Mouse (Mus musculus) c-Kit-positive CD71-positive TER-119-positive erythroid progenitor cells, embryonic 14.5 days (primary cell): ENCODE measurements around the gene Nudt11.
"Not testable (repeated sequence)": the region's sequence is repeated elsewhere in the genome, so short reads cannot be mapped to it uniquely, and the experiment has no call there.

ENCODE experiments used
- DNase-seq: peaks from one replicate; pipeline ENCODE4 v3.0.0-alpha.2; 2013; ENCODE audit warnings: low spot score

Gene Nudt11

DNA sequence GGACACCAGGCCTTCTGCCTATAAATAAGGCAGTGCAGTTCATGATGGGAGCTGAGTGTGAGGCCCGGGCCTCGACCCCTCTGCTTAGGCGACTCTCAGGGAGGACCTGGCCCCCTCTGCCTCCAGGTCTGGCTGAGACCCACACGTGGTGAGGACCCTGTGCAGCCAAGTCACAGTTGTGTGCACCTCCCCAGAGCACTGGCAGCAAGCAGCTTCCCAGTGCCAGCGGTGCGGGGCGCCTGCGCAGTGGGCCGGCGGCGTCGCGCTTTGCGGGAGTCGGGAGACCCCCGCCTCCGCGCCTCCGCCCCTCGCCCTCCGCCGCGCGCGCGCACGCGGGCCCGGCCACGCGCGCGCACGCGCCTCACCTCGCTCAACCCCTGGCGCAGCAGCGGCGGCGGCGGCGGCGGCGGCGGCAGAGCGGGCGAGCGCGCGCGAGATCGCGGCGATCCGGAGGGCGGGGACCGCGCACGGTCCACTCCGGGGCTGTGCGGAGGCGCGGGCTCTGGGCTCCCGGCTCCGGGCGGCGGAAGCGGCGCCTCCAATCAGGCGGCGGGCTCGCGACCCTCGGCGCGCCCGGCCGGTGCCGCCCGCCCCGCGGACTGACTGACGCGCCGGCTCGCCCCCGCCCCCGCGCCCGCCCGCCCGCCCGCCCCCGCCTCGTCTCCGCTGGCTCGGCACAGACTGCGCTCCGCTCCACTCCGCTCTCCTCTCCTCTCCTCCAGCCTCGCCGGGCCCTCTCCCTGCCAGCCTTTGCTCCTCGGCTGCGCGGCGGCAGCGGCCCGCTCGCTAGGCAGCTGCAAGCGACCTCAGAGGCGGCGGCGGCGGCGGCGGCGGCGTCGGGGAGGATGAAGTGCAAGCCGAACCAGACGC, at the start of gene Nudt11:
TSS of gene Nudt11 (plus strand) at position 388 of the 870 bp plus-strand sequence.
- DNase-seq = not testable (repeated sequence)

DNA sequence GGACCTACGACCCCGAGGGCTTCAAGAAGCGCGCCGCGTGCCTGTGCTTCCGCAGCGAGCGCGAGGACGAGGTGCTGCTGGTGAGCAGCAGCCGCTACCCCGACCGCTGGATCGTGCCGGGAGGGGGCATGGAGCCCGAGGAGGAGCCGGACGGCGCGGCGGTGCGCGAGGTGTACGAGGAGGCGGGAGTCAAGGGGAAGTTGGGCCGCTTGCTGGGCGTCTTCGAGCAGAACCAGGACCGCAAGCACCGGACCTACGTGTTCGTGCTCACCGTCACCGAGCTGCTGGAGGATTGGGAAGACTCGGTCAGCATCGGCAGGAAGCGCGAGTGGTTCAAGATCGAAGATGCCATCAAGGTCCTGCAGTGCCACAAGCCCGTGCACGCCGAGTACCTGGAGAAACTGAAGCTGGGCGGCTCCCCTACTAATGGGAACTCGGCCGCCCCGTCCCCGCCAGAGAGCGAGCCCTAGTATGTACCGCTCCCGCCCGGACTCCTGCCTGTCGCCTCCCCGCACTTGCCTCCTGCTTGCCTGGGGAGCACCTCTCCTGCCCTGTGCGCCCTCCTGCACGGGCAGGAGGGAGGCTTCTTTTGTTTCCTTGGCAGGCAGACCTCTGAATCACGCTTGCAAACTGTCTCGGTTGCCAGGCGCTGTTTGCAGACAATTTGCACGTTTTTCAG, 822 bp downstream of the Nudt11 start:
- not testable (repeated sequence) for DNase-seq

DNA sequence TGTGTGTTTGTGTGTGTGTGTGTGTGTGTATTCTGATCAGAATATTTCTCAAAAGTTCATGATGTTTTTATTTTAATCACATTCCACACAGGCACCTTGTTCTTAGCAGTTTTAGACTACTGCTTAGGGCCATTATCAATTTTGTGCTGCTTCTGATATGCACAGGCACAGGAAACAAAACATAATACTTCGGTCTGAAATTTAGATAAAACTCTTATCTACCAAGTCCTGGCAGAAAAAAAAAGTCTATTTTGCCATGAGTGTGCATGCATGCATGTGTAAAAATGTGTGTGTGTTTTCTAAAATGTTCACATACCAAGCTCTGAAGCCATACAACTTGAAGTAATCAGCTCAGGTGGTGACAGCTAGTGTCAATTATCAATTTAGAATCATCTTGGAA, 14.3 kb downstream of the Nudt11 start:
- DNase-seq = no peak

DNA sequence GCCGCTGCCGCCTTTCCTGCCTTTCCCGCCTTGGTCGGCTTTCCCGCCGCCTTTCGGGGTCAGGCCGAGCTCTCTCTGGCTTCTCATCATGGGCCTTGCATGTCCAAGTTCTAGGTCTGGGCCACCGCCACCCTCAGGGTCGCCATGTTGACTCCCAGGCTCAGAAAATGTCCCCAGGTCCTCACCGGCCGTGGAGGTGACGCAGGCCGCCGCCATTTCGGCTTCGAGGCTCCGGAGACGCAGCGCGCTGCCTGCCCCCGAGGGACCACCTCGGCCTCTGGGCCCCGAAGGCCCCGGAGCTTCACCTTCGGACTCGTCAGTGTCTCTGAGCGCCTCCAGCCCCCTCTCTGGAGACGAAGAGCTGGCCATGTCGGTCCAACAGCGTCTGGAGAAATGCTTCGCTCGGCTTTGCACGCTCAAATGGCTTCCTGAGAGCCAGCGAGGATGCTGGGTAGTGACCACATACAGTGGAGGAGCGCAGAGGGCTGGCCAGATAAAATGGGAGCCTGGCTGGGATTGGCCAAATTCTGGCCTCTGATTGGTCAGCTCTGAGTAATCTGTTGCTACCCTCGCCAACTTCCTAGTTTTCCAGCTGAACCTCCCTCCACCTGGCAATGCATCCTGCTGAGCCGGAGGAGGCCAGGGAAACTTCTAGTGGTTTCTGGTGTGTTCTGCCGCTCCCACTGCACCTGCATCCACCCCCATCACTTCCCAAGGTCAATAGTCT, 35.9 kb downstream of the Nudt11 start, which contains the start of gene AU022751:
TSS of gene AU022751 (minus strand) at position 466 of the 727 bp plus-strand sequence.
- no peak for DNase-seq

DNA sequence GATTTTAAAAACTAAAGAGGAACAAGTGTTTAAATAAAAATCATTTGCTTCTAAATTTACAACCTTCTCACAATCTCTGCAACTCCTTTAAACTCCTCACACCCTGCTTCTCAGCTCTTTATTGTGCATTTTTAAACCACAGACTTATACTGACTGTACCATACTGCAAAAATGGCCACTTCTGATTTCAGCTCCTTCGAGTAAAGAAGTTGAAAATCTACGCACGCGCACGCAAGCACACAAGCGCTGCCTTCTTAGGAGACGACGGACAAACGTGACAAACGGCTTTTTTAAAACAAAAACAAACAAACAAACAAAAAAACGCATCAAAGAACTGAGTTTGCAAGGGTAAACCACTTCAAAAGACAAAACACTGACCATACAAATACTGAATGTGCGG, 44.3 kb downstream of the Nudt11 start:
- no peak for DNase-seq

DNA sequence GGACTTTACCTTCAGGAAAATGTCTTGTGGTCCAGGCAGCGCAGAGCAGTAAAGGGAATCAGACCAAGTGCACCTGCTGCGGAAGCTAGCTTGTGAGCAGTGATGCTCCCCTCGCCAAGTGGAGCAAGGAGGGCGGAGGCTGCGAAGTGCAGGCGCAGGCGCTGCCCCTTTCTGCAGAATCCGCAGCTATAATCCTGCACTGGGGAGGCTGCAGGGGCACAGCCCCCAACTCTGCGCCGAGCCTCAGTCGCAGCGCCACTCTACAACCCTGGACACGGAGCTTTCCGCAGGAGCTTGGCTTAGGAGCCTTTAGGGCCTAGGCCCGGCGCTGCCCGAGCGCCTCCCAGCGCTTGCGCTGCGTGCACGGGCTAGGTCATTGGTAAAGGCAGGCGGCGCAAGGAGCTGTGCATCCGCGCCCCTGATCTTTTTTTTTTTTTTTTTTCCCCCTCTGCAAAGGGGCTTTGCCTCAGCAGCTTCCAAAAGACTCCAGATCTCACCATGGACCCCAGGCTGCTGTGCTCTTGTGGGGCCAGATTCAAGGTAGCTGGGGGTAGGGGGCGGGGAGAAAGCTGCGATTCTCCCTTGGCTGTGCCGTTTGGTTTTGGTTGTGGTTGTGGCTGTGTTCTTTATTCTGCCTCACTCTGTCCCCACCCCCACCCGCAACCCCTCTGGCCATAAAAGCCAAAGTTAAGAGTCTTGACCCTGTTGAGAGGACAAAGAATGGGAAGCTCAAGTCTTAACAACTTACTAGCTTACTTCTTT, 44.9 kb downstream of the Nudt11 start:
- no peak for DNase-seq
